Mouse (Mus musculus): ENCODE measurements around the gene Serinc5. TPM values are rescaled to one million over a fixed set of nuclear protein-coding genes. Genes with fewer than 3 reads are reported as not detected.
"Not testable (repeated sequence)": the region's sequence is repeated elsewhere in the genome, so short reads cannot be mapped to it uniquely, and the experiment has no call there.

Gene Serinc5
- 10 to 100 TPM; 15.4 to 18.5 TPM for total RNA-seq (2021)

DNA sequence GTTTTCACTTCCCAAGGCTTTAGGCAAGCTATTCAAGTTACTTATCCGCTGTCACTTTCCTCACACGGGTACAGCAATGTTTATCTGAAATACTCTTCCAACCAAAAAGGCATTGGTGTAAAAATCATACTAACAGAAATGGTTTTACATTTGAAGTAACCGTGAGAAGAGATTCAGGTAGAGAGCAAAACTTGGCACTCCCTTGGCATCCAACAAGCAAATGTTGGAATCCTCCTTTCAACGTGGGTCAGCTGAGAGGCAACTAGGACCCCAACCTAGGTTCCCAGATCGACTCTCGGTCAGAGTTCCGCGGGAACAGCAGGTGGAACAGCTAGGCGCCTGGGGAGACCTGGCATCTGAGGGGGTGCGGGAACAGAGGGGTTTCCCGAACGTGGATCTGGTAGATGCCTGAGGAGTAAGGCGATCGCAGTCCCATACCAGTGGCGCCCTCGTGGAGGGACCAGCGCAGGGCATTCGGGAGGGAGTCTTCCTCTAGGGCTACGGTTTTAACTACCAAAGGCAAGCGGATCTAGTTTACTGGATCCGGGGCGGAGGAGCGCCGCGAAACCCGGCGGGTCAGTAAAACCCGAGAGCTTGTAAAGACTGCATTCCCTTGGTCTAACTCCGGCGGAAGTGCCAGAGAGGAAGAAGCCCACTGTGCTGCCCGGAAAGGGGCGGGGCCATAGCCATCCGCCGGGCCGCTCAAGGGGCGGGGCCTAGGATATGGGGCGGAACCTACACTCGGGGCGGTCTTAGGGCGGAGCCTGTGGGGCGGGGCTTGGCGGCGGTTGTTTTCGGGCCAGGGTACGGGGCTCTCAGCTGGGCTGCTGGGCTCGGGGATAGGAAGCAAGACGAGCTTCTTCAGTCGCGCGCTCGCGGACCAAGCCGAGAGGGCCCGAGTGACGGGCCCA, at the start of gene Serinc5:
Gene Serinc5, plus strand, starts transcription at position 781 of the 911 bp plus-strand sequence.
- intact Hi-C loops (cut with DNase I) = loop anchor here (5.0 kb wide), 2 partner anchors 52 to 92 kb away; no protein-coding TSS in a partner anchor
- DNase-seq = peak; percentile 99 to 100

DNA sequence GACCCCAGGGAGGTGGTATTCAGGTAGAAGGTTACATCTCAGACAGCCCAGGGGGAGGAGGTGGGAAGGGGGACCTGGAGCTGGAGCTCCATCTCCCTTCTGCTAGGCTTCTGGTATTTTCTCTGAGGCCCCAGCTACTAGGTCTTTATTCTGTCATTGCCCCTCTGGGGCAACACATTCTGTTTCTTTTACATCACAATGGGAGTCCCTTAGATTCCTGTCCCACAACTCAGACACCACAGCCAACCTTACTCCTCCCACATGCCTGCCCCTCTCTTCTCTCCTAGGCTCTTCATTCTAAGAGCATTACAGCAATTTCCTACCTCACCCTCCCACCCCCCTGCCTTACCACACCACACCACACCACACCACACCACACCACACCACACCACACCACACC, 34.8 kb upstream of the Serinc5 start, which contains the start of gene Spz1:
Gene Spz1, minus strand, starts transcription at position 101 of the 400 bp plus-strand sequence.
- intact Hi-C loops (cut with DNase I) = no loop called here
- no peak for DNase-seq

DNA sequence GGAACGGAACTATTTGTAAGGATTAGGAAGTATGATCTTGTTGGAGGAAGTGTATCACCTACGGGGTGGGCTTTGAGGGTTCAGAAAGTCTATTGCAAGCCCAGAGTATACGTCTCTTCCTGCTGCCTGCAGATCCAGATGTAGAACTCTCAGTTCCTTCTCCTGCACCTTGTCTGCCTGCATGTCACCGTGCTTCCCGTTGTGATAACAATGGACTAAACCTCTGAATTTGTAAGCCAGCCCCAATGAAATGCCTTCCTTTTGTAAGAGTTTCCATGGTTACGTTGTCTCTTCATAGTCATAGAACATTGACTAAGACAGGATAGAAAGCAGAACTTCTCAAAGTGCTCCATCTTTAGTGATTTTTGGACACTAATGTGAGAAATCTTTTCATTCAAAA, 34.2 kb upstream of the Serinc5 start:
- no peak for DNase-seq
- intact Hi-C loops (cut with DNase I) = no loop called here

DNA sequence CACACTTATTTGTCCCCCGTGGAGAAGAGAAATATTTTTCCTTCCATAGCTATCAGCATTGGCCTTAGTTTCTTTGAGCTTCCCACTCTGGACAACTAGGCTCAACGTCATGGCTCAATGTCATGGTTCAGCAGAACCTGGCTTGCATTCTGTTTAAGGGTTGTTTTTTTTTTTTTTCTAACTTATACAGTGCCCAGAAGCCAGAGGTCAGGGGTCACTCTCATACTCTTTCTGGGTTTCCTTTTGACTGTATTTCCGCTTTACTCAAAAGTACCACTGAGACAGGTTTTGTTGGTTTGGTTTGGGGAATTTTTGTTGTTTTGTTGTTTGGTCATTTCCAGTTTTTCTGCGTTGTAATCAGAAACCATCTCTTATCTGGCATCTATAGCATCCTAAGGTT, 32.7 kb upstream of the Serinc5 start:
- no peak for DNase-seq
- intact Hi-C loops (cut with DNase I) = no loop called here

DNA sequence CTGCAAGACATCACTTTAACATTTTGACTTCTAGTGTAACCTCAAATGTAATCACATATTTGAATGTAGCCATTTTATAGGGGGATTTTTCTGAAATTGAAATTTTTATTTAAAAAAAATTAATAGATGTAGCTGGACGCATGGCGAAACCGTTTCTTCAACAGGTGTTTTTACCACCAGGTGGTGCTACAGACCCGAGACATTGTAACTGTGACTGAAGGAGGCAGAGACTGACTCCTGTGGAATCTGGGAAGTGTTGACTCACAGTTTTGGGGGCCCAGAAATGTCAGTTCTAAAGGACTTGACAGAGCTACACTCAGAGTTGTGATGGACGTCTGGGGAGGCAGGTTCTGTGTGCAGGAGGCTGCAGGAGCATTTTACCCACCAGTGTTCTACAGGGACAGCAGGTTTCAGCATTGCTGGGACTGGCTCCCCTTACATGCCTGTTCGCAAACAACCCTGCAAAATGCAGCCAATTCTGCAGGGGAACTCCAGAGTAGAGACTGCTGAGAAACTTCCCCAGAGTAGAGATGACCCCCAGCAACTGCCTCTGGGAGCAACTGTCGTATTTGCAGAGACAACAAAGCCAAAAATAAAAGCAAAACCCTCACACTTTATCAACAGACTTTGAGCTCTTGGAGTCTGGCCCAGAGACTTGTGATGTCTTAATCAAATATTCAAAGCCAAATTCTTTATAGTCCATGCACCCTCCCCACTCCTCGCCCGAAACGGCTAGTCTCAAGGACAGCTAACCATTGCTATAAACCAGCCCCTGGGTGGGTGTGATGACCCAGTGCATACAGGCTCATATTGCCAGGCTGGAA, 30.5 kb upstream of the Serinc5 start:
- peak; percentile 76 for DNase-seq
- intact Hi-C loops (cut with DNase I) = loop anchor here (1.0 kb wide), 2 partner anchors 123 to 161 kb away; no protein-coding TSS in a partner anchor

DNA sequence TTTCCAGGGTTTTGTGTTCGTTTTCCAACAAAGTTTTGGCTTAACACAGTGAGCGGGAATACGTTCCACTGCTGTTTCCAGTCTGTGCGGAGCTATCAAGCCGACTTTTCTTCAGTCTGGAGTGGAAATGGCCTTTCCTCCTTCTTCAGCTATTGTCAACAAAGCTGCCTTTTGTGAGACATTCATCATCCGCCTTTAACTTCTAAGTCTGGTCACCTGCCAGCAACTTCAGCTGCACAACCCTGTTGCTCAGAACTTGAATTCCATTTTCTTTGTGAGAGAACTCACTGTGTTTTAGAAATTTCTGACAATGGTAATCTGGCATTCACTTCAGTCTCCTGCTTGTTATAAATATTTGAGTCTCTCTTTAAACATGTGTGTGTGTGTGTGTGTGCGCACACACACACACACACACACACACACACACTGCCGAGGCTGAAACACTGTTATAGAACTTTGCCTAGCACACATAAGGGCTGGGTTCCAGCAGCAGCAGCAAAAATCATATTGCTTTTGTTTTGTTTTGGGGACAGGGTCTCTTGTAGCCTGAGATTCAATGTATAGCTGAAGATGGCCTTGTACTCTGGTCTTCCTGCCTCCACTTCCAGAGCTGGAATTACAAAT, 26.7 kb upstream of the Serinc5 start:
- DNase-seq = no peak
- intact Hi-C loops (cut with DNase I) = no loop called here

DNA sequence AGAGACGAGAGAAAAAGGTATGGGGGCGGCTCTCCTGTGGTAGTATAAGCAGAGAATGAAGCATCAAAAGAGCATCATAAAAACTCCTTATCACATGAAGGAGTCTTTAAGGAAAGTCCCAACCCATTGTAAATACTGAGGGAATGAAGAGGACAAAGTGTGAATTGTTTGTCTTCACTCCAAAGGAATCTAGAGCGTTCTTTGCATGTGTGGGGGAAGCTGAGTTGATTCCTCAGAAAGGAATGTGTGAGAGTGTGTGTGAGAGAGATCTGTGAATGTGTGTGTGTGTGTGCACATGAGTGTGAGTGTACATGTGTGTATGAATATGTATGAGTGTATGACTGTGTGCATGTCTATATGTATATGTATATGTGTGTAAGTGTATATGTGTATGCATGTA, 22.2 kb upstream of the Serinc5 start:
- intact Hi-C loops (cut with DNase I) = no loop called here
- no peak for DNase-seq

DNA sequence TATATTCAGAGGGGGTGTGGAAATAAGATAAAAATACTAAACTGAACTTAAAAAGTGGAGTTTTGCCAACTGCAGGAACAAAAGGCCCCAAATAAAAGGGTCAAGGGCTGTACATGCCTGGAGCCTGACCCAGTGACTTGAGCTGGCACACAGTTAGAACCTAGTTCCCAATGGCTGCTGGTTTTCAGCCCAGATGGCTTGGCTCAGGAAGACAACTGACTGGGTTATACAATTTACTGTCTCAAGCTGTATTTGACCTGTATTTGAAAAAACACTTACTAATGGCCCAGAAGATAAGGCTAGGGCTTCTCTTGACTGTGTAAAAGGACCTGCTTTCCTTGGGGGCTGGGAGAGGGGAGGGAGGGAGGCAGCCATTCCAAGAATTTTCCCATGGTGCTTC, 21.6 kb upstream of the Serinc5 start:
- no peak for DNase-seq
- intact Hi-C loops (cut with DNase I) = no loop called here

DNA sequence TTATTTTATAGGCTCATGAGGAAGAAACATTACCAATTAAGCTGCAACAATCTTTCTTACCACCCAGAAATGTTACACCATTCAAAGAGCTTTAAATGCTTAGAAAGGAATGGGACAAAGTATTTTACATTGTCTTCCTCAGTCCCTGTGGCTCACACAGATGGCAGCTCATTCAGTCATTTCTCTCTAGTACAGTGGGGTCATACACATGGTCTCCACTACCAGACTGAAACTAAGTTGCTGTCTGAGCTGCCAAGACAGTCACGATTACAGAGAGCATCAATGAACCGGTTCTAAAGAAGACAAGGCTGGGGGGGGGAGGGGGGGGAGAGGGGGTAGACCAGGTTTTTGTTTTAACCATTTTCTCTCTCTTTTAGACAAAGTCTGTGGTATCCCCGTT, 19.7 kb upstream of the Serinc5 start:
- no peak for DNase-seq
- intact Hi-C loops (cut with DNase I) = no loop called here

DNA sequence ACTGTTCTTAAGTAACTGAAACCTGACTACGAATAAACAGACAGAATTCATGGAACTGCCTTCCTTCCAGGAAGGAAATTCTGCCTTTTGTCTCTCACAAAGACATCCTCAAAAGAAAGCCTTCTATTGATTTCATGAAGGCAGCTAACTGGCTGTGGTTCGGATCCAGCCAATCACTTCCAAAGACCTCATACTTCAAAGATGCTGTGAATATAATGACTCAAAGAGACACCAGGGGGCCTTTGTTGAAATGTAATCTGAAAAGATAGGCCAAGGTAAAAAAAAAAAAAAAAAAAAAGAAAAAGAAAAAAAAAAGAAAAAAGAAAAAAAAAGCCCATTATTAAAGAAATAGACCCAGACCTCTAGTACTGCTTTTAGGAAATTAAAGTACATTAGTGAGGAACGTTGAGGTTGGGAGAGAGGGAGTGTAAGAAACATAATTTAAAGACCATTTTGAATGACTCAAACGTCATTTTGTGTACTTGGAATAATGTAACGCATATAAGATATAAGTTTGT, 18.6 kb upstream of the Serinc5 start:
- intact Hi-C loops (cut with DNase I) = no loop called here
- no peak for DNase-seq

DNA sequence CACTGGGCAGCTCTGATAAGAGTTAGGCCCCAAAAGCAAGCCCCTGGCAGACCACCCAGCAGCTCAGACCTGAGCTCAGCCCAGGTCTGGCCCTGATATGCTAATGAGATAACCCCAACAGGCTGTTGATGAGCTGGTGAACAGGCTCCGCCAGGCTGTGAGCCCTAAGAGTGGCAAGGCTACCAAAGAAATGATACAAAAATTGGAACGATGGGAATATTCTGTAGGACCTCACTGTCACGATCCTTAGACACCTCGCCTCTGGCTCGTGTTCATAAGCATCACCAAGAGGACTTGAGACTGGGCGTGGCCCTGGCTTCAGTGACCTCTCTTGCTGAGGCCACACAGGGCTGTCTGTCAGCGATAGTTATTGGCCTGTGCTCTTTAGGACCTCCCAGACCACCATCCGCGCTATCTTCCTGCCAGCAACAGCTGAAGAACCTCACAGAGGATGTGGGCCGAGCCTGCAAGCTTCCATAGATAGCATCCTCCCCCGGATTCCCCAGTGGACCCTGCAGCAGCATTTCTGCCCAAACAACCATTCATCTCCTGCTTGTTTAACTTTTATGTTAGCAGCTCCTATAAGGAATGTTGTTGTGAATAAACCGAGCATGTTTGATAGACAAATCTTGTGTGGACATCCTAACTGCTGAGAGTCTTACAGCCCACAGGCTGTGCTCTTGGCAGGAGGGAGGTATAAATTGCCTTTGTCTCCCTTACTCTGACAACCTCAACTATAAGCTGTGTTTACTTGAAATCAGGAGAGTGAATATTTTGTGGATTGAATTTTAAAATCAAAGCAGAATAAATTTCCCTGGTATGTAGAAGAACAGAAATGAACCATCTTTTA, 17.9 kb upstream of the Serinc5 start:
- peak; percentile 27 to 37 for DNase-seq
- intact Hi-C loops (cut with DNase I) = no loop called here

DNA sequence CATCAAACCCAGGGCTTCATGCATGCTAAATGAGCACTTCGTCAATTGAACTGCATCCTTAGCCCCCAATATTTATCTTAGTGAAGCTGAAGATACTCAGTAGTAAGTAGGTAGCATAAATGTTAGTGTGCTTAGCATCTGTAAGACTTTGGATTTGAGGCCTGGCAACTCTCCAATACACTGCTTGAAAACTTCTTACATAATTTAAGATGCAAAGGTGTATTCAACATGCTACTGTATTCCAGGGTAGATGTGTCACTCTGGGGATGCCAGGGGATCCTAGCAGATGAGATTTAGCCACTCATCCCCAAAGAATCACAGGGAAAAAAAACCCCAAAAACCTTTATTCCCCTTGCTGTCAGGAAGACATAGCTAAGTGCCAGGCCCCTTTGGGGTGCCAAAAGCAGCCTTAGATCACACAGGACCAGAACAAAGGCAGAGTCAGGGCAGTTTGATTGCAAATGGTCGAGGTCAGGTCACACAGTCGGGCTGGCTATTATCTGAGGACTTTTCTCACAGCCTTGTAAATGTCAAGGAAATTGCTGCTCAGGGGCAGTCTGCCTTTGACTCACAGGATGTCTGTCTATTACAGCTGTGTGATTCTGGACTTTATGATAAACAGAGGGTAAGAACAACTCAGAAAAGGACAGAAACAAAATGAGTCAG, 17.0 kb upstream of the Serinc5 start:
- DNase-seq = no peak
- intact Hi-C loops (cut with DNase I) = no loop called here

DNA sequence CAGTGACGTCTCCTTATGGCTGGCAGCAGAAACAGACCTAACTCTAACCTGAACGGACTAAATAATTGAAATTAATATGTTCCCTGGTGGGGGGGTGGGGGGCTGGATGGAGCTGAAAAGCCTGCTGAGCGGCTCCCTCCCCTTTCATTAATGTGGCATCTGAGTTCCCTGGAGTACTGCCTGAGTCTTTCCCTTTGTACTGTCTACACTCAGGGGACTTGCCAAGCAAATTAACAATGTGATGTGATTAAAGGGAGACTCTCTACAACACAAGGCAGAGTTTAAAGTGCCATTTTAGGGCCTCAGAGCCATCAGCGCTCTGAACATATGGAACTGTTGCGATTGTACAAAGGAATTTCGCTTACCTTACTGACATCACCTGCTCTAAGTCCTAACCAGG, 16.4 kb upstream of the Serinc5 start:
- intact Hi-C loops (cut with DNase I) = no loop called here
- DNase-seq = no peak

DNA sequence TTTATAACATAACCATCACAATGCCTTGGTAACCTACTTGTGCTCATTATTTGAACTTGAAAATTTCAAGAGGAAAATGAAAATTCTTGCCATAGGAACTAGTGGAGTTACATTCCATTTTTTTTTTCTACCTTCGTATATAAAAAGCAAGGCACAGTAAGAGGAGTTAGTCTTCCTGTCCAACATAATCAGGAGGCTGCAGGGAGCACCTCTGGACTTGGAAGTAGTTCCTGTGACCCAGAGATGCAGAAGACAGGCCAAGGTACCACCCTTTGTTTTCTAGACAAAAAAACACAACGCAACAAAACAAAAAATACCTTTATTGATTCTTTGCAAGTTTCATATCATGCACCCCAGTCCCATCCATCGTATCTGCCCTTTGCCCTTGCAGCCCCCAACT, 16.0 kb upstream of the Serinc5 start:
- no peak for DNase-seq
- intact Hi-C loops (cut with DNase I) = no loop called here

DNA sequence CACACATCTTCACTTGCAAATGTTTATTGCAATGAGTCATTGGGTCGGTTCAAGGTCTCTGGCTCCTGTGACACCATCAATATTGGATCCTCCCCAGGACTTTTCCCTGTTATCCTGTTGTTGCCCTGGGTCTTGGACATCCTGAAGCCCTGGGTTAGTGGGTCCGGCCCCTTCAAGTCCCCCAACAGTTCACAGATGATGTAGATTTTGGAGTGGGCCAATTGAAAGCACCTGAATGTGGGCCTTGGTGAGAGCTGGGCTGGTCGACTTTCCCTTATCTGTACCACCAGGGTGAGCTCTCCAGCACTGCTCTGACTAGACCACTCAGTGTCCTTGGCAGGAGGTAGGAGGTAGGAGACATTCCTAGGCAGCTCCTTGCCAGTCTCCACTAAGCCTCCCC, 15.5 kb upstream of the Serinc5 start:
- no peak for DNase-seq
- intact Hi-C loops (cut with DNase I) = no loop called here

DNA sequence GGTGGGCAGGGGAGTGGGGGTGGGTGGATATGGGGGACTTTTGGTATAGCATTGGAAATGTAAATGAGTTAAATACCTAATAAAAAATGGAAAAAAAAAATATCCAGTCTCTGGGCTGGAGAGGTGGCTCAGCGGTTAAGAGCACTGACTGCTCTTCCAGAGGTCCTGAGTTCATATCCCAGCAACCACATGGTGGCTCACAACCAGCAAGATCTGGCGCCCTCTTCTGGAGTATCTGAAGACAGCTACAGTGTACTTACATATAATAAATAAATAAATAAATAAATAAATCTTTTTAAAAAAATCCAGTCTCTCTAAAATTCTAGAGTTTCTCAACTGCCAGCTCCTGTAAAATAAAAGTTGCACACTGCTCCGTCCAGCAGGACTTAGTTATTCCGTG, 5.6 kb upstream of the Serinc5 start:
- DNase-seq = not testable (repeated sequence)
- intact Hi-C loops (cut with DNase I) = loop anchor here (5.0 kb wide), 1 partner anchor 73 kb away; the partner anchor contains the start of gene Zfyve16

DNA sequence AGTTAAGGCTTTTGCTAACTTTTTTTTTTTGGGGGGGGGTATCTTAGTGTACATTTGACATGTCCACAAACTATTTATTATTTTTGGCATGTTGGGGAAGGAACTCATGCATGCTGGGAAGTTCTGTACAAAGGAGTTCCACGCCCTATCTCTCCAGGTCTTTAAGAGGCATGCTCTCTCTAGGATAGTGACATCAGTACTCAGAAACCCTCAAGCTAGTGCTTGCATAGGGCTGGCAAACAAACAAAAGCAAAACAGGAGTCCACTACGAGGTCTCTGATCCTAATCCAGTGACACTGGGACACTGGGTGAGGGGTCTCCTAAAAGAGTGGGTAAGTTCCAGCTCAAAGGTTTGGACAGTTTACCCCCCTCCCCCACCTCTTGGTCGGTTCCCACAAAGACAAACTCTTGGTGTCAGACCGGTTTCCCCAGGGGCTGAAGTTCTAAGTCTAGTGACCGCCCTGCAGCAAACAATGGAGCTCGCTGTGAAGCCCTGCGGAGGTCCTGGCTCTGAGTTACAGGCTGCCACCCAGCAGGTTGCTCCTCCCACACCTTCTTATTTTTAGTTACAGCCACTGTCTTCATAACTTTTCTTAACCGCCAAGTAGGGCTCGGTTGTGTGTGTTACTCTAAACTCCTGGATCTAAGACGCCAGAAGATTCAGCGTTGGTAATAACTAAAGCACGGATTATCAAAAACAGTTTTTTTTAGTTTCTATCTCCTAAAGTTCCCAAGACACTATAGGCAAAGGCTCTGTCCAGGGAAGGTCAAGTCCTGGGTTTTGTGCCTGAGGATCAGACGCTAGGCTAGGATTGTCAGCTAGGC, 1.2 kb upstream of the Serinc5 start:
- intact Hi-C loops (cut with DNase I) = loop anchor here (5.0 kb wide), 3 partner anchors 53 to 93 kb away; partner anchors contain the start of gene Zfyve16
- peak; percentile 53 to 59 for DNase-seq

DNA sequence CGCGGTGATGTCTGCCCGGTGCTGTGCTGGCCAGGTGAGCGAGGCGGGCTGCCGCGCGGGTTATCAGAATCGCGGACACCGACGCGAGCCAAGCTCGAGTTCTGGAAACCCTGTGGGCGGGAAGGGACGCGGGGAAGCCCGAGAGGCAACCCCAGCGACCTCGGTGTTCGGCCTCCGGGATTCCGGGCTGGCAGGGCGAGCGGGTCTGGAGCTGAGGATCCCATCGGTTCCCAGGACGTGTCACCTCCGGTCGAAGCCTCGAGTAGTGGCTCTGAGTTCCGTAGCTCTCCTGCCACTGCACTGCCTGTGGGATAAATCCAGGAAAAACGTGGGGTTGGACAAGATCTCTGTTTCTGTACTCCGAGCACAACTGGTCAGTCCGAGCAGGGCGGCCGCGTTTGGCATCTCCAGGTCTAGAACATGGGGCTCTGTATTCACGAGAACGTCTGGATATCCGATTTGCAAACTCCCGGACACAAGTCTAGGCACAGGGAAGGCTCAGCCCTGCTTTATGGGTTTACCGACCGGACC, 428 bp downstream of the Serinc5 start:
- intact Hi-C loops (cut with DNase I) = loop anchor here (5.0 kb wide), 2 partner anchors 51 to 91 kb away; no protein-coding TSS in a partner anchor
- DNase-seq = no peak
